Comparison of ENCODE assay signal across 8 mouse cellular contexts in genomic region chr3:131105362-131105761, GRCm38 (mm10). TPM values are rescaled to one million over a fixed set of nuclear protein-coding genes. Genes with fewer than 3 reads are reported as not detected.
A peak's percentile ranks its signal among the peaks of the same experiment; 100 is the strongest.
DNase-seq lines count a peak whose midpoint lies in the region; ATAC-seq and TF ChIP-seq lines count a peak whose summit lies in the region.
"Had no signal": no experiment of that assay in that cellular context is flagged by ENCODE, and none has a peak within 500 bp of the region (broad histone marks: within the 10 kb centered on the region; RNA-seq: fewer than 3 reads in every experiment).

No protein-coding gene starts in this region.

- H3K4me2 ChIP-seq in hindbrain, embryonic 12.5 days (replicated peaks): peak overlapping the region; percentile 56
- H3K4me2 ChIP-seq in hindbrain, embryonic 11.5 days (replicated peaks; ENCODE audit: low read depth, low read length): no peak overlapping the region
- peak overlapping the region; percentile 95 for H3K4me2 ChIP-seq in embryonic facial prominence, embryonic 13.5 days
- peak overlapping the region; percentile 69 for H3K4me2 ChIP-seq in forebrain, postnatal 0 days (ENCODE audit: low read depth)
- H3K4me2 ChIP-seq in midbrain, embryonic 14.5 days (ENCODE audit: low read length): peak overlapping the region; percentile 65

- peaks cover 70% of the 10 kb centered on the region for H3K27me3 ChIP-seq in hindbrain, embryonic 12.5 days
- peaks cover 38% of the 10 kb centered on the region for H3K27me3 ChIP-seq in hindbrain, embryonic 11.5 days (ENCODE audit: control insufficient read depth, insufficient read depth, low read length)
- H3K27me3 ChIP-seq in embryonic facial prominence, embryonic 13.5 days: peaks cover 60% of the 10 kb centered on the region
- peaks cover 26% of the 10 kb centered on the region for H3K27me3 ChIP-seq in forebrain, postnatal 0 days (ENCODE audit: insufficient read depth, low read length)
- H3K27me3 ChIP-seq in midbrain, embryonic 14.5 days (ENCODE audit: control insufficient read depth, insufficient read depth, low read length): peaks cover 18% of the 10 kb centered on the region; the same call in 1 of the 2 replicates

- 47% methylated on average over 8 of the region's 8 CpGs for WGBS in hindbrain, embryonic 12.5 days
- WGBS in hindbrain, embryonic 11.5 days: 50% methylated on average over 8 of the region's 8 CpGs
- 27% methylated on average over 8 of the region's 8 CpGs for WGBS in embryonic facial prominence, embryonic 13.5 days
- 38% methylated on average over 8 of the region's 8 CpGs for WGBS in forebrain, postnatal 0 days
- 32% methylated on average over 8 of the region's 8 CpGs for WGBS in midbrain, embryonic 14.5 days

- TF ChIP-seq CTCF in forebrain, postnatal 0 days (IDR thresholded peaks at IDR 0.05; ENCODE audit: low read depth): no peak

- H3K4me1 ChIP-seq in hindbrain, embryonic 12.5 days: peaks cover 34% of the 10 kb centered on the region
- H3K4me1 ChIP-seq in hindbrain, embryonic 11.5 days (replicated peaks; ENCODE audit: control insufficient read depth, insufficient read depth, low read length): peaks cover 14% of the 10 kb centered on the region
- H3K4me1 ChIP-seq in embryonic facial prominence, embryonic 13.5 days: peaks cover 44% of the 10 kb centered on the region
- peaks cover 12% of the 10 kb centered on the region for H3K4me1 ChIP-seq in forebrain, postnatal 0 days (ENCODE audit: insufficient read depth)
- H3K4me1 ChIP-seq in midbrain, embryonic 14.5 days (ENCODE audit: control insufficient read depth, insufficient read depth, low read length): peaks cover 25% of the 10 kb centered on the region

- no peak for ATAC-seq in hindbrain, embryonic 12.5 days (ENCODE audit: low FRiP score)
- ATAC-seq in hindbrain, embryonic 11.5 days (ENCODE audit: low FRiP score): no peak
- ATAC-seq in embryonic facial prominence, embryonic 13.5 days (ENCODE audit: insufficient number of reproducible peaks, insufficient read depth, low FRiP score, low TSS enrichment, low read depth): no peak
- no peak for ATAC-seq in forebrain, postnatal 0 days
- ATAC-seq in midbrain, embryonic 14.5 days (ENCODE audit: low FRiP score, low TSS enrichment): no peak

- H3K27ac ChIP-seq in hindbrain, embryonic 12.5 days: no peak overlapping the region
- no peak overlapping the region for H3K27ac ChIP-seq in hindbrain, embryonic 11.5 days (ENCODE audit: low read depth, low read length)
- H3K27ac ChIP-seq in embryonic facial prominence, embryonic 13.5 days: peak overlapping the region; percentile 91; the same call in 1 of the 2 replicates
- H3K27ac ChIP-seq in forebrain, postnatal 0 days (ENCODE audit: low read depth, low read length): no peak overlapping the region
- H3K27ac ChIP-seq in midbrain, embryonic 14.5 days (replicated peaks; ENCODE audit: low read depth, low read length): peak overlapping the region; percentile 15; the same call in 1 of the 2 replicates

- peak overlapping the region; percentile 33; the same call in 1 of the 2 replicates for H3K4me3 ChIP-seq in hindbrain, embryonic 12.5 days
- no peak overlapping the region for H3K4me3 ChIP-seq in hindbrain, embryonic 11.5 days (ENCODE audit: low read depth, low read length)
- H3K4me3 ChIP-seq in embryonic facial prominence, embryonic 13.5 days: peak overlapping the region; percentile 46; the same call in 1 of the 2 replicates
- H3K4me3 ChIP-seq in forebrain, postnatal 0 days (ENCODE audit: low read depth, low read length): peak overlapping the region; percentile 38; the same call in 1 of the 2 replicates
- peak overlapping the region; percentile 33 for H3K4me3 ChIP-seq in midbrain, embryonic 14.5 days (replicated peaks; ENCODE audit: low read depth, low read length)

- no peaks in the 10 kb centered on the region for H3K9me3 ChIP-seq in hindbrain, embryonic 12.5 days (replicated peaks)
- no peaks in the 10 kb centered on the region for H3K9me3 ChIP-seq in hindbrain, embryonic 11.5 days (ENCODE audit: control insufficient read depth, low read length)
- no peaks in the 10 kb centered on the region for H3K9me3 ChIP-seq in embryonic facial prominence, embryonic 13.5 days
- no peaks in the 10 kb centered on the region for H3K9me3 ChIP-seq in forebrain, postnatal 0 days (ENCODE audit: low read length)
- no peaks in the 10 kb centered on the region for H3K9me3 ChIP-seq in midbrain, embryonic 14.5 days (ENCODE audit: control insufficient read depth, low read length)

- no peak for DNase-seq in hindbrain, embryonic 11.5 days (ENCODE audit: low spot score)
- no peak for DNase-seq in forebrain, postnatal 0 days
- peak; percentile 30 for DNase-seq in midbrain, embryonic 14.5 days
- no peak for DNase-seq in urinary bladder, postnatal 36 days (ENCODE audit: low spot score in 2 of 2)
- no peak for DNase-seq in thymus, adult 18-20 months
- DNase-seq: left cerebral cortex, postnatal 4 days had no signal

- H3K36me3 ChIP-seq in hindbrain, embryonic 12.5 days: no peaks in the 10 kb centered on the region
- H3K36me3 ChIP-seq in hindbrain, embryonic 11.5 days (ENCODE audit: control insufficient read depth, insufficient read depth, low read length): no peaks in the 10 kb centered on the region
- H3K36me3 ChIP-seq in embryonic facial prominence, embryonic 13.5 days: no peaks in the 10 kb centered on the region
- no peaks in the 10 kb centered on the region for H3K36me3 ChIP-seq in forebrain, postnatal 0 days (ENCODE audit: insufficient read depth)
- no peaks in the 10 kb centered on the region for H3K36me3 ChIP-seq in midbrain, embryonic 14.5 days (ENCODE audit: control insufficient read depth, insufficient read depth, low read length)

- H3K9ac ChIP-seq in hindbrain, embryonic 12.5 days: no peak overlapping the region
- H3K9ac ChIP-seq in hindbrain, embryonic 11.5 days (ENCODE audit: low read depth, low read length): no peak overlapping the region
- H3K9ac ChIP-seq in embryonic facial prominence, embryonic 13.5 days: no peak overlapping the region
- H3K9ac ChIP-seq in forebrain, postnatal 0 days: peak overlapping the region; percentile 23; the same call in 1 of the 2 replicates
- no peak overlapping the region for H3K9ac ChIP-seq in midbrain, embryonic 14.5 days (replicated peaks; ENCODE audit: low read length)

RNA-seq across cellular contexts. Expression of gene Lef1, which starts 4.9 kb away (rescaled TPM):
- 31.9 and 33.6 TPM in 2 replicates for polyA plus RNA-seq in hindbrain, embryonic 12.5 days (2016; fragmentation: Nextera tagmentation; extraction: Ambion mirVana)
- 24.1 and 24.6 TPM in 2 replicates for polyA plus RNA-seq in hindbrain, embryonic 11.5 days (2014; fragmentation: Nextera tagmentation; extraction: Ambion mirVana)
- 117 and 134 TPM in 2 replicates for polyA plus RNA-seq in embryonic facial prominence, embryonic 13.5 days (2015; fragmentation: Nextera tagmentation; extraction: Ambion mirVana)
- 6.6 and 12.1 TPM in 2 replicates for total RNA-seq in forebrain, postnatal 0 days (2014; rRNA removed)
- polyA plus RNA-seq in forebrain, postnatal 0 days (2015; fragmentation: Nextera tagmentation; extraction: Ambion mirVana): 9.3 and 15.3 TPM in 2 replicates
- 75.4 and 93.8 TPM in 2 replicates for polyA plus RNA-seq in midbrain, embryonic 14.5 days (2014; fragmentation: Nextera tagmentation; extraction: Ambion mirVana)

Comparison
In these comparisons a context has a peak if more than half of its experiments do, and no peak if none do; other contexts are left out.
1. H3K27ac ChIP-seq: peak in embryonic facial prominence, embryonic 13.5 days (single experiment) and midbrain, embryonic 14.5 days (single experiment); none in hindbrain, embryonic 12.5 days (single experiment), hindbrain, embryonic 11.5 days (single experiment) and forebrain, postnatal 0 days (single experiment).